Mouse (Mus musculus) heart, embryonic 12.5 days (tissue): ENCODE results near the gene Cdh11. TPM values are rescaled to one million over a fixed set of nuclear protein-coding genes. Genes with fewer than 3 reads are reported as not detected.
"Not testable (repeated sequence)": the region's sequence is repeated elsewhere in the genome, so short reads cannot be mapped to it uniquely, and the experiment has no call there.

Experiments
- ATAC-seq: fragments of 200-750 bp; cut with Nextera tagmentation; 2 replicates; pipeline ENCODE4 v1.8.0; 2017; ENCODE audit warnings: moderate TSS enrichment, moderate library complexity; ENCODE audit not compliant: insufficient number of reproducible peaks, low FRiP score
- H3K27ac ChIP-seq: fragments of 300-500 bp; sonication (generic); 2 replicates; pipeline ENCODE4 v1.5.1; 2016; ENCODE audit warnings: mild to moderate bottlenecking, moderate library complexity; ENCODE audit not compliant: poor library complexity, severe bottlenecking
- H3K27me3 ChIP-seq: fragments of 300-500 bp; sonication (generic); replicated peaks from 2 replicates; pipeline ENCODE4 v1.6.1; 2016; ENCODE audit warnings: mild to moderate bottlenecking, moderate library complexity
- H3K36me3 ChIP-seq: fragments of 300-500 bp; sonication (generic); 2 replicates; pipeline ENCODE4 v1.6.1; 2016; ENCODE audit warnings: mild to moderate bottlenecking, moderate library complexity
- H3K4me1 ChIP-seq: fragments of 300-500 bp; sonication (generic); replicated peaks from 2 replicates; pipeline ENCODE4 v1.6.1; 2016; ENCODE audit warnings: mild to moderate bottlenecking
- H3K4me2 ChIP-seq: fragments of 300-500 bp; sonication (generic); 2 replicates; pipeline ENCODE4 v1.6.1; 2016; ENCODE audit warnings: mild to moderate bottlenecking, moderate library complexity
- H3K4me3 ChIP-seq: fragments of 300-500 bp; sonication (generic); 2 replicates; pipeline ENCODE4 v1.5.1; 2016; ENCODE audit warnings: mild to moderate bottlenecking
- H3K9ac ChIP-seq: fragments of 300-500 bp; sonication (generic); 2 replicates; pipeline ENCODE4 v1.6.1; 2016; ENCODE audit warnings: mild to moderate bottlenecking, moderate library complexity
- H3K9me3 ChIP-seq: fragments of 300-500 bp; sonication (generic); replicated peaks from 2 replicates; pipeline ENCODE4 v1.6.1; 2016; ENCODE audit warnings: mild to moderate bottlenecking, moderate library complexity
- WGBS: fragments of 180-500 bp; shearing (Covaris S2); methylation state at CpG from one replicate; pipeline ENCODE4 v1.1.7; 2016; 5-methylcytosine and 5-hydroxymethylcytosine counted together
- polyA plus RNA-seq: library from polyadenylated mRNA; unstranded; fragments of >200 nt; fragmentation: Nextera tagmentation; extraction: Ambion mirVana; gene quantifications from 2 replicates; pipeline ENCODE4 v1.2.1, GENCODE M21; 2016

Cdh11 gene
- polyA plus RNA-seq, 1 experiment from 2014 or later, result 78.8 TPM

GRCm38 (mm10) chr8:102707305-102707704 is 78.1 kb downstream of the Cdh11 start:
- Histone ChIP-seq H3K4me1 (peaks cover 11% of the 10 kb centered on the region; the same call in 1 of the 2 replicates), H3K4me2 (peak overlapping the region; percentile 41; the same call in 1 of the 2 replicates), H3K9me3 (no peaks in the 10 kb centered on the region), H3K36me3 (0 out of 2 replicates have a peak, but pooled peaks cover 7% of the 10 kb centered on the region), H3K4me3 (no peak overlapping the region), H3K9ac (no peak overlapping the region), H3K27me3 (no peaks in the 10 kb centered on the region), H3K27ac (no peak overlapping the region)
- no peak for ATAC-seq
- 20% methylated on average over 7 of the region's 7 CpGs for WGBS

DNA sequence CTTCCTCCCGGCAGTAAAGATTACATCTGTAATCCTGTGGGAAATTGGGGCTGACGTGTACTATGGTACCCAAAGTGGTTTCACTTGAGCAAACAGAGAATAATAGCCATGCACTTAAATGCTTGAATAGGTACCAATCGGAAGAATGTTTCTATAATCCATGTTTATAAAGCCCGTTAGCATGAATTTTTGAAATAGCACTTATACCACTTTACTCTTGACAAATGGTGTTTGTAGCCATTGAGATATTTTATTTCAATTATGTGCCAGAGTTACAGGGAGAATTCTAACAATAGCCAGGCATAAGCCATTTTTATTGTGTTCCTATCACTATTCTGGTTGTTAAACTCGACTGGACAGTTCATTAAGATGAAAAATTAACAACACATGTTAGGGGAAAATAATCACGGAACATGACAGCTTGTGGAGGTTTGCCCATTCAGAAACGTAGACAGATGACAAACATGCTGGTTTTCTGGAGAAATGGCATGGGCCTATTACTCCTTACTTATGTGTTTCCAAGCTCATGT is 80.0 kb downstream of the Cdh11 start:
- peaks cover 11% of the 10 kb centered on the region; the same call in 1 of the 2 replicates for H3K4me1 ChIP-seq
- no peak overlapping the region for H3K9ac ChIP-seq
- no peaks in the 10 kb centered on the region for H3K36me3 ChIP-seq
- H3K4me2 ChIP-seq, result no peak overlapping the region
- no peaks in the 10 kb centered on the region for H3K27me3 ChIP-seq
- WGBS, result 79% methylated on average over 7 of the region's 7 CpGs
- H3K27ac ChIP-seq, result no peak overlapping the region
- H3K4me3 ChIP-seq, result no peak overlapping the region
- no peaks in the 10 kb centered on the region for H3K9me3 ChIP-seq
- no peak for ATAC-seq

GRCm38 (mm10) chr8:102700245-102700644 is 85.2 kb downstream of the Cdh11 start:
- ATAC-seq, result no peak
- Histone ChIP-seq H3K36me3 (no peaks in the 10 kb centered on the region), H3K27me3 (peaks cover 10% of the 10 kb centered on the region; the same call in 1 of the 2 replicates), H3K4me1 (no peaks in the 10 kb centered on the region), H3K9me3 (no peaks in the 10 kb centered on the region), H3K4me2 (no peak overlapping the region), H3K27ac (no peak overlapping the region), H3K9ac (no peak overlapping the region), H3K4me3 (no peak overlapping the region)
- 52% methylated on average over 1 of the region's 1 CpGs for WGBS

DNA sequence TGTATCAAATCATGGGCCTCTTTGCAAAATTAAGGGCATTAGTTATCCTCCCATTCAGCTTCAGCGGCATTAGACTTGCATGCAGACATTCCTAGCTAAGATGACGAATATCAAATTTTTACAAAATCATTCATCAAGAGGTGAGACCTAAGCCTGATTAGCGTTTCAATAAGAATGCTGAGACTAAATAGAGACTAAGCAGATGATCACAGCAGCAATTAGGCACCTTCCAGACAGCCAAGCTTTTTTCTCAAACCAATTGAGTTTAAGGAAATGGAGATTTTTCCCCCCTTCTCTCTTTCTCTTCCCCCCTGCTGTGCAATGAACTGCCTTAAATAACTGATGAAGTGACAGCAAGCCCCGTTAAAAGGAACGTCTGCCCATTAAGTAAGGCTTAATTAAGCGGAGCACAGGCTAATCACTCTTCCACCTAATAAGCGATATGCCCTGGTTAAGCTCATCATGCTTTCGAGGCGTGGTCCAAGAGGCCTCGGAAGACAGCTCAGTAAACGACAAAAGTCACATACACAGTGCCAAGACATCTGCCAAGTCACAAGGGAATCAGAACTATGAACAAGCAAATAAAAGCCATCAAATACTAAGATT is 87.1 kb downstream of the Cdh11 start:
- H3K36me3 ChIP-seq, result no peaks in the 10 kb centered on the region
- no peak for ATAC-seq
- no peak overlapping the region for H3K4me3 ChIP-seq
- H3K4me1 ChIP-seq, result peaks cover 7% of the 10 kb centered on the region; the same call in 1 of the 2 replicates
- no peak overlapping the region for H3K9ac ChIP-seq
- no peak overlapping the region for H3K27ac ChIP-seq
- H3K4me2 ChIP-seq, result no peak overlapping the region
- no peaks in the 10 kb centered on the region for H3K9me3 ChIP-seq
- WGBS, result 38% methylated on average over 11 of the region's 11 CpGs
- peaks cover 17% of the 10 kb centered on the region for H3K27me3 ChIP-seq

GRCm38 (mm10) chr8:102693465-102693864 is 92.0 kb downstream of the Cdh11 start:
- 18% methylated on average over 1 of the region's 1 CpGs for WGBS
- Histone ChIP-seq H3K27me3 (peaks cover 26% of the 10 kb centered on the region), H3K9ac (no peak overlapping the region), H3K36me3 (no peaks in the 10 kb centered on the region), H3K9me3 (no peaks in the 10 kb centered on the region), H3K27ac (no peak overlapping the region), H3K4me2 (no peak overlapping the region), H3K4me3 (no peak overlapping the region), H3K4me1 (peaks cover 7% of the 10 kb centered on the region)
- ATAC-seq, result no peak

- H3K9me3 ChIP-seq, H3K27ac ChIP-seq, H3K9ac ChIP-seq, H3K4me2 ChIP-seq, H3K4me1 ChIP-seq, H3K27me3 ChIP-seq, H3K4me3 ChIP-seq, H3K36me3 ChIP-seq, ATAC-seq: not testable (repeated sequence)
- 72% methylated on average over 7 of the region's 7 CpGs for WGBS
Observed at GRCm38 (mm10) chr8:102685491-102685890, 100.0 kb downstream of the Cdh11 start.

GRCm38 (mm10) chr8:102685023-102685422 is 100.4 kb downstream of the Cdh11 start:
- Histone ChIP-seq H3K4me3 (no peak overlapping the region), H3K9ac (no peak overlapping the region), H3K27ac (no peak overlapping the region), H3K27me3 (no peaks in the 10 kb centered on the region), H3K4me2 (no peak overlapping the region), H3K9me3 (no peaks in the 10 kb centered on the region), H3K4me1 (0 out of 2 replicates have a peak, but pooled peaks cover 3% of the 10 kb centered on the region), H3K36me3 (0 out of 2 replicates have a peak, but pooled peaks cover 4% of the 10 kb centered on the region)
- 71% methylated on average over 11 of the region's 11 CpGs for WGBS
- ATAC-seq, result no peak

DNA sequence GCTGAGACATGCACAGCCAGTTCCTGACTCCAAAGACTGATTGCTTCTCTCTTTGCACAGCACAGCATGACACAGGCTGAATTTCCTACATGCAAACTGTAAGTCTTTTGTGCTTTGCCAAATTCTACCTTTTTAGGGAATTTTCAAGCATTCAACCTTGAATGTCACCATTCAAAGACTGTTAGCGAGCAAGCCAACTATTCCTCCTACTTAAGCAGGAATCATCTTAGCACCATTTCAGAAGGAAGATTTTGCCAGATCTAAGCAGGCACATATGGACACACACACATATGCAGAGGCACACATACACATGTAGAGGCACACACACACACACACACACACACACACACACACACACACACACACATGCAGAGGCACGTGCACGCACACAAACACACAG is 108.3 kb downstream of the Cdh11 start:
- Histone ChIP-seq H3K4me3 (no peak overlapping the region), H3K27me3 (no peaks in the 10 kb centered on the region), H3K4me1 (no peaks in the 10 kb centered on the region), H3K36me3 (peaks cover 27% of the 10 kb centered on the region), H3K4me2 (no peak overlapping the region), H3K9me3 (no peaks in the 10 kb centered on the region), H3K9ac (no peak overlapping the region), H3K27ac (no peak overlapping the region)
- WGBS, result 88% methylated on average over 3 of the region's 3 CpGs
- ATAC-seq, result no peak

DNA sequence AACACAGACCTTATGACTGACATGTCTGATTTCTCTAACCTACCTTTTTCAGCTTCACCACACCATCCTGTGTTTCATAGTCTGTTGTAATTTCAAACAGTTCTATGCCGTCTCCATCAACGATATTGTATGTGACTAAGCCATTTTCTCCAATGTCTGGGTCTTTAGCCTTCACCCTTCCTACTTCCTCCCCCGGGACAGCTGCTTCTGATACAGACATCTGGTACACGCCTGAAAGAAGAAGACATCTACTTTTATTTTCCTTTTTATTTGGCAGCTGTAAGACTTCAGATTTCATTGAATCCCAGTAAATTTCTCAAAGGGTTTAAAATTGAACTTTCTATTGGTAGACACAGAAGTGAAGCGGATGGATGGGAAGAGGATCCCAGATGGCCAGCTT is 120.9 kb downstream of the Cdh11 start:
- H3K4me3 ChIP-seq, ATAC-seq, H3K4me1 ChIP-seq, H3K9me3 ChIP-seq, H3K27me3 ChIP-seq, H3K27ac ChIP-seq, H3K9ac ChIP-seq, H3K4me2 ChIP-seq: not testable (repeated sequence)
- peaks cover 15% of the 10 kb centered on the region for H3K36me3 ChIP-seq
- WGBS, result 87% methylated on average over 5 of the region's 5 CpGs

- WGBS, result 84% methylated on average over 2 of the region's 2 CpGs
- H3K9ac ChIP-seq, result no peak overlapping the region
- H3K36me3 ChIP-seq, result peaks cover 15% of the 10 kb centered on the region; the same call in 1 of the 2 replicates
- no peak for ATAC-seq
- H3K9me3 ChIP-seq, result no peaks in the 10 kb centered on the region
- H3K4me2 ChIP-seq, result no peak overlapping the region
- H3K4me3 ChIP-seq, result no peak overlapping the region
- H3K4me1 ChIP-seq, result no peaks in the 10 kb centered on the region
- no peaks in the 10 kb centered on the region for H3K27me3 ChIP-seq
- no peak overlapping the region for H3K27ac ChIP-seq
Observed at GRCm38 (mm10) chr8:102656529-102656928, 128.9 kb downstream of the Cdh11 start.

GRCm38 (mm10) chr8:102651964-102652363 is 133.5 kb downstream of the Cdh11 start:
- no peaks in the 10 kb centered on the region for H3K4me1 ChIP-seq
- H3K4me3 ChIP-seq, result no peak overlapping the region
- peaks cover 13% of the 10 kb centered on the region; the same call in 1 of the 2 replicates for H3K36me3 ChIP-seq
- no peak overlapping the region for H3K27ac ChIP-seq
- H3K4me2 ChIP-seq, result no peak overlapping the region
- H3K27me3 ChIP-seq, result no peaks in the 10 kb centered on the region
- no peaks in the 10 kb centered on the region for H3K9me3 ChIP-seq
- 72% methylated on average over 4 of the region's 4 CpGs for WGBS
- no peak overlapping the region for H3K9ac ChIP-seq
- no peak for ATAC-seq

DNA sequence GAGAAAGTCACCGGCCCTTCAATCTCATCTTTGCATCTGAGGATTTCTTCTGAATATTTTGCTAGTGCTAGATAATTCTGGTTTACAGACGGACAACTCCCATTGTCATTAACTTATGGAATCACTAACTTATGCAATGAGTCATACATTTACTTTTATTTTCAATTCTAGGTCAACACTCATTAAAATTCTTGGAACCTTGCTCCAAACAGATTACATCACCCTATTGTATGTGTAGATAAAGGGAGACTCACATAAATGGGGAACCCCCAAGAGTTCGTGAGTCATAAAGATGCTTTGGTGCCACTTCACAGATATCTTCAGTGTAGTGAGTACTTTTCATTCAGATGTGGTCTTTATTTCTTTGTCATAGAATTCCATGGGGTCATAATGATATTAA is 158.3 kb downstream of the Cdh11 start:
- Histone ChIP-seq H3K9ac (no peak overlapping the region), H3K27me3 (no peaks in the 10 kb centered on the region), H3K4me2 (no peak overlapping the region), H3K36me3 (no peaks in the 10 kb centered on the region), H3K4me1 (no peaks in the 10 kb centered on the region), H3K4me3 (no peak overlapping the region), H3K9me3 (no peaks in the 10 kb centered on the region), H3K27ac (no peak overlapping the region)
- 78% methylated on average over 3 of the region's 3 CpGs for WGBS
- no peak for ATAC-seq
